Mouse (Mus musculus) heart, postnatal 14 days (tissue): ENCODE results near the gene Fgf10. TPM values are rescaled to one million over a fixed set of nuclear protein-coding genes. Genes with fewer than 3 reads are reported as not detected.

Source experiments
- DNase-seq, 2 experiments: peaks; one replicate each; pipeline ENCODE4 v3.0.0; 2021 to 2022
- intact Hi-C: fragments of 180-260 bp; cut with DNase I; formaldehyde crosslinking; loops from one replicate; pipeline ENCODE4 v1.15.1; 2025
- total RNA-seq, 2 experiments: library from RNA; stranded (reverse); gene quantifications; 2 replicates each; pipeline ENCODE4 v1.2.3; 2021

Gene Fgf10
- total RNA-seq, 2 experiments from 2014 or later, result 0.37 to 0.60 TPM

DNA sequence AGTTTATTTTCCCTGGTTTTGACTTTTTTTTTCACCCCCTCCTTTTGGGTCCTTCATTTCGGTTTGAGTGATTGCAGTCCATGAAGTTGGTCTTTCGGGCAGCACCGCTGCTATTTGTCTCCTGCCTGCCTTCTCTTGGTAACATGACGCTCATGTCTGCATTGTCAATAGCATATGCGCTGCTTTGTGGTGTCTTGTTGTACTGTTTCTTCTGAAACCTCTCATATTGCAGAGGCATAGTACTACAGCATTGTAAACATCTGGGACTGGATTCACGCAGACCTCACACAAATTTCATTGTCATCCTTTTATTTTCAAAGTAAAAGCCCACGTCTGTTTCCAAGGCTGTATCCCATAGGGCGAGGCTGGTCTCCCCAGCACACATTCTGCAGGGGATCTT lies 46.7 kb downstream of the Fgf10 start:
- intact Hi-C loops, result no loop called here
- DNase-seq, result no peak

DNA sequence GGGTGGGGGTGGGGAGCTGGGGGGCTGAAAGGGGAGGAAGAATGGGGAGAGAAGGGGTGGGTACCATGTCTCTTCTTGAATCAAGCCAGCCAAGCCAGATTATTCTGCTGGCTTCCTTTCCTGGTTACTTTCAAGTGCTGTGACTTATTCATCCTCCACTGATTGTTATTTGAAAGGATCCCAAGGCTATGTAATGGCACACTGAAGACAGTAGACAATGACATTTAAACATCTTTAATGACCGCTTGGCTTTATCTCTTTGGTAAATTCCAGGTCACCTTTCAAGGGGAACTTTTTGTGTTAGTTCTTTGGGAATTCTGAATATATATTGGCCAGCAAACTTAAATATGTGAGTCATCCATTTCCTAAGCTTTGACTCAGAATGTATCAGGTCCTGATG lies 47.1 kb downstream of the Fgf10 start:
- DNase-seq, result no peak
- intact Hi-C loops, result no loop called here

DNA sequence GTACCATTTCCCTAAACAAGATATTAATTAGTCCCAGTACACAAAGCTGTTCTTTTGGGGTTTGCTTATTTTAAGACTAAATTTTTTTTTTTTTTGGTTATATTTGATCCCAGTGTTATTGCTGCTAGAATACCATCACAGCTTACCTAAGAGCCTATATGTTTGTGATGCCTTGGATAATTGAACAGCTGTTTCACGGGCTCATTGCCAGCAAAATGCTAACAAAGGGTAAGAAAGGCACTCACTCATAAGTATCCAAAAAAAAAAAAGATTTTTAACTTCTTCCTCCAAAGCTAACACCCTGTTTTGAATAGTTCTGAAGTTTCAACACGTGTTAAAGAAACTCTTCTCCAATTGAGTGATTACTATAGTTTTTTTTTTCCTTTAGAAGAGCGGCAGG lies 48.8 kb downstream of the Fgf10 start:
- intact Hi-C loops, result no loop called here
- no peak for DNase-seq

DNA sequence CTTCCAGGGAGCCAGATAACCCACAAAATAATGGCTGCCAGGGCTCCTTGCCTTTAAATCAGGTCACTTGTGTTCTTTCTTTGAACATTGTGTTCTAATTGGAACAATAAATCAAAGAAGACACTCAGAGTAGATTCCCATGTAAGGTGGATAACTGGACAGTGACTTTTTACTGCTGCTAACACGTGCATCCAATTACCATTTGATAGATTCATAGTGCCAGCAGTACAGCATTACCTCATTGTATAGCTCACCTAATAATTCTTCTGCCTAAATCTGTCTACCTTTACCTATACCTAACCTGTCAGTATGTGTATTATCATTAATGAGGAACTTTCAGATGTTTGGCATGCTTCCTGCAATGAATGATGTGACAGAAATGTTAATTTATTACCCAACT lies 52.1 kb downstream of the Fgf10 start:
- no peak for DNase-seq
- intact Hi-C loops, result no loop called here

DNA sequence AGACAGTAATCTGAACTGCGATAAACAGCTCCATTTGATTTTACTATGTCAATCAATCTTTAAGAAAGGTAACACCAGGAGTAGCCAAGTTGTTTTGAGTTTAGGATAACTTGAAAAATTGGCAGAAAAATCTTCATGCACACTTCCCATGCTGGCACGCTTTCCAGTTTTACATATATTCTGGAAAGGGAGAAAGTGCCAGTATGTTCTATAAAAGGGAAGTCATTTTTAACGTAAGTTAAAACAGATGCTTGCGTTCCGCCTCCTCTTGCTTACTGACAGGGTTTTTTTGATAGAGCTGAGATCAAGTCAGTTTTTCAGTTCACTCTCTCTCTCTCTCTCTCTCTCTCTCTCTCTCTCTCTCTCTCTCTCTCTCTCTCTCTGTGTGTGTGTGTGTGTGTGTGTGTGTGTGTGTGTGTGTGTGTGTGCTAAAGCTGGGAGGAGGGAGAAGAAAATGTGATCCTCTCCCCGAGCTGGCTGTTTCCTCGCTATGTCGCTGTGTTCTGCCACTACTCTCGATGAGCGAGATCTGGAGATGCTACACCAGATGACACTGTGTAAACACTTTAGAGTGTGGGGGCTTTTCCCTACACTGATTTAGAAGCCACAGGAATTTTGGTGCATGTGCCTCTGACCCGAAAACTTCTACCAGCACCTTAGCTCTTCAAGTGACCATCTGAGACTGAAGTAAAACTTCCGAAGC lies 62.4 kb downstream of the Fgf10 start:
- intact Hi-C loops, result no loop called here
- no peak for DNase-seq

DNA sequence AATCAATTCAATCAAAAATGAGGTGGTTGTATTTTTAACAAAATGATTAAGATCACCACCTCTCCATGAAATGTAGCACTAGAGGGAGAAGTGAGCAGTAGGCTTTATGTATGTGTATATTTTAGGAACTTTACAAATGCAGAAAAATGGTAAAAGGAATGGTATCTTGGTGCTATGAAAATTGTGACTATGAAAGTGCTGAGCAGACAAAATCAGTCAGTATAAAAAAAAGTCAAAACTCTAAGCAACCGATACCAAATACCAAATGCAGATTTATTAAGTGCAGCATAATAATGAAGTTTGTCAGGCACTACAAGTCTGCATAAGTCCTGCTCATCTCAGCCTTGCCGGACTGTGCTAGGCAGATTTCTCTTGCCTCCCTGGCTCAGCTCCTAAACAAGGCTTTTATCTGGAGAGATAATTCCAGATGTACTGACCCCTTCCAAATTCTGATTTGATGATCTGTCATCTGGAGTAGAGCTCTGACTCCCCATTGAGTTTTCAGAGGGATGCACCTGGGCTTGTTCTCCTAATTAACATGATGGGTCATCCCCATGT lies 70.3 kb downstream of the Fgf10 start:
- intact Hi-C loops, result no loop called here

DNA sequence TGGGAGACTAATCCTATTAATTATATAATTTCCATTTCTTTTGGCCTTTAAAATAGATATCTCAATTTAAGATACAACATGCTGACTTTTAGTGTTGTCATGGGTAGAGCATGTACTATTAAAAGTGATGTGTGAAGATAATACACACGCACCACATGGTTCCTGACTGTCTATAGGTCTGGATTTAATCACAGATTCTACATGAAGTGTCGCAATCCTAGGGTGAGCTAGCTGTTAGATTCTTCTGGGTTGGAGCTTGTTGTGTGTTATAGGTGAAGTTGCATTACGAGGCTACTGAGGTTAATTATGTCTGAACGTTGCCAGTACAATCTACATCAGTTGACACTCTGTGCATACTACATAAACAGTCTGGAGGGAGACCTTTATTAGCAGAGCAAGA lies 73.2 kb downstream of the Fgf10 start:
- no peak for DNase-seq
- intact Hi-C loops, result no loop called here

More for the DNA sequence above, 70.3 kb downstream of the Fgf10 start:
- DNase-seq, result no peak

DNA sequence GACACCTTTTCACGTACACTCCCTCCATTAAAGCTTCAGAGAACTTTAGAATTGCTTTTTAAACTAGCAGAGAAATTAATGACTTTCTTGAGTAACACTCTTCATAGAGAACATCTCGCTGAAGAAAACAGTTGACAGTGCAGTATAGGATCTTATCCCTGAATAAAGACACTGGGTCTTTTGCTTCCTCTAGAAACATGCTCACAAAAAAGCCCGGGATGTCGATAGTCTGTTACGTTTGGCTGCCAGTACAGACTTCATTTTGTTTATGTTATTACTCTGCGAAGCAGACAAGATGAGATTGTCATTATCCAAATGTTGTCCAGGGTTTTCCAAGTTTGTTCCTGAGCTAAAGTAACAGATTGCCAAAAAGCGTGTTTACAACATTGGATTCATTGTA lies 75.2 kb downstream of the Fgf10 start:
- DNase-seq, result no peak
- intact Hi-C loops, result no loop called here

DNA sequence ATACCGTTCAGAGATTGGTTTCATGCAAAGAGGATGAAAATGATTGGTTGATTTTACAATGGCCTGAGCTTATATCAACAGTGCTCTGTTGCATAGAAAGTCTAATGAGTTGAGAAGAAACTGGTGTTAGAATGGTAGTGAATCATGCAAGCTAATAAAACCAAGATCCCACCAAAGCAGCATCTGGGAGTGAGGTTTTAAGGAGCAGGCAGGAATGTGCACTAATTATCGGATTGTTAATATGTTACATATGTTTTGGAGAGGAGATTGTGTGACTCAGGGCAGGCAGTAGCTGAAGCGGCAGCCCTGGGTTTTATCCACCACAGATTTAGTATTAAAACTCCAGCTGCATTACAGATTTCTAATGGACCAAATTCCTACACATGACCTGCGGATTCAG lies 76.8 kb downstream of the Fgf10 start:
- no peak for DNase-seq
- intact Hi-C loops, result no loop called here

DNA sequence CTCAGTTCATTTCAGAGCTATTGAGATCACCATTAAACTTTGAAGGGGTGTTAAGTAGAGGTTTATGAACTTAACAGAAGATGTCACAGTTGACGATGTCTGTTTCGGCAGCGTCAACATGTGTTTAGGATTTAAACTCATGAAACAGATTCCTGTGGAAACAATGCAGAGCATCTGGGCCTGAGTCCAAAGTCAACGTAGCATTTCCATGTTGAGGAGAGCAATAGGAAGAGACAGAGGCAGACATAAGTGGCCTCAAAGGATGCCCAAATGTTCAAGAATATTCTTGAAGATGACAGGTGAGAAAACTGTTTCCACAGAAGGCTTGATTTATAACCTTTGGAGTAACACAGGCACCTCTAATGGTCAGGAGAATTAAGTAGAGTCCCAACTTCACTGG lies 84.4 kb downstream of the Fgf10 start:
- intact Hi-C loops, result no loop called here
- DNase-seq, result no peak

DNA sequence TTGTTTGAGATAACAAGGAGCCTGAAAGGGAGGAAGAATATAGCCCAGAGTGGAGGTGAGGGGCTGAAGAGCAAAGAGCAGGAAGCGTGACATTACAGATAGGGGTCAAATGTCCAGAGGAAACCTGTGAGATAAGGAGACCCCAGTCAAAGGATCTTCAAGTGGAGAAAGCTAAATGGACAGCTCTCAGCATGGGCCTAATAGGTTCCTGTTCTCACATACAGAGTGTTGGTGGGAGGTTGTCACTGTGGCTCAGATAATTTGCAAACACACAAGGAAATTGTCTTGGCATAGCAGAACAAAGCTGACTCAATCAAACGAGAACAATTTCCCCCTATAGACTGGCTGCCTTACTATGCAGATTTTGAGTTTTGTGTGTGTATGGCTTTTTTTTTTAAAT lies 89.4 kb downstream of the Fgf10 start:
- DNase-seq, result no peak
- intact Hi-C loops, result no loop called here

DNA sequence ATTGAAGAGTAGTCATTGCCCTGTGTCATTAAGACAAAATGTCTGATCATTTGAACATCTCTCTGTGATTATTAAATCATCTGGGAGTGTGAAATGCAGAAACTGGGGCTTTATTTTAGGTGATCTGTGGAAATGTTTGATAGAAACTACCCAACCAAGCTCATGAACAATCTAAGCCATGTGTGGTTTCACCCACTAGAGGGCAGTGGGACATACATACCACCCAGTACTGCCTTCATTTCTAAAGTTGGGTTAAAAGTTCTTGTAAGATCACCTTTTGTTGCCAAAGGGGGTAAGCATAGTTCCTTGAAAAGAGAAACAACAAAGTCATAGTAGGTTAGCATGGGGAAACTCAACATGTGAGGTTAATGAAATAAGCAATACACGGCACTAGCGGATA lies 93.4 kb downstream of the Fgf10 start:
- no peak for DNase-seq
- intact Hi-C loops, result no loop called here

DNA sequence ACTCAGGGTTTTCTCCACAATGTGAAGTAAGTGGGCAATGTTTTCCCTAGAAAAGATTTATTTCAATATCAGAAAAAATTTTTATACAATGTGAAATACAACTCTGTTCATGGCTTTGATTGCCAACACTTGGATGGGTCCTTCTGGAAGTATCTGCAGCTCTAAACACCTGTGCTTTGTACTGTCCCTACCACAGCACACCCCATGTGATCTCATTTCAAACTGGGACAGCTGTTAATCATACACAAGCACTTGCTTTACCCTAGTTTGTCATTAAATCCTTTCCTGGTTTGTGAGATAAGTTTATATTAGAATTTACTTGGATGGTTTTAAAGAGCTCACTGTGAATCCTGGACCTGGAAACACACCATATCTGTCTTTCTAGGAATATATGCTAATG lies 102.6 kb downstream of the Fgf10 start:
- DNase-seq, result no peak
- intact Hi-C loops, result no loop called here

DNA sequence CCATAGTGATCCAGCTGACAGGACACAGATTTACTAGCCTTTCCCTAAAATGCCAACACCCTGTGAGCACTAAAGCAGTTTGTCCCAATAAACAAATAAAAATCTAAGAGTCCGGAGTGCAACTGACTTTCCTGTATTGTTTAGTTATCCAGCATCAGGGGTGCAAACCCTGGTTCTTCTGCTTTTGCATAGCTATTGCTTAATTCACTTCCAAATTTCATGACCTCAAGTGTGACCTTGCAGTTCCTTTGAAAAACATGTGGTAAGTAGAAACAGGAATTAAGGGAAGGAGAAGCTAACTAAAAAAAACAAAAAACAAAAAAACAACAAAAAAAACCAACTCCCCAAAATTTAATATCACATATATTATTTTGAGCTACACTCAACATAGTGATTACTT lies 105.6 kb downstream of the Fgf10 start:
- intact Hi-C loops, result no loop called here
- no peak for DNase-seq

DNA sequence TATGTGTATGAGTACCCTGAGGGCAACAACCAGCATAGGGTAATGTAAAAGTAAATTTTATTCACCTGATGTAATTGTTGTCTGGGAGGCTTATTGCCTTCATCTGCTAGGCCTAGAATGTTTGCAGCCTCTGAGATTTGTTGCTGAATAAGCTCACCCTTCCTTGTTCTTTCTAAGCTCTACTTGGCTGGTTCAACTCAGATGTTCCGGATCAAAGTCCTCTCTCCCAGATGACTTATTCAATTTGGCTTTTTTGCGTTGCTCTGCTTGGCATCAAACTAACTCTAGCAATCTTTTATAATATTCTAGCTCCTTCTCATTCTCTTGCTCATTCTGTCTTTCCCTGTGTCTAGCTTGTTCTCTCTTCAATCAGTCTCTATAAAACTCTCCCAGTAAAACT lies 109.6 kb downstream of the Fgf10 start:
- intact Hi-C loops, result no loop called here

DNA sequence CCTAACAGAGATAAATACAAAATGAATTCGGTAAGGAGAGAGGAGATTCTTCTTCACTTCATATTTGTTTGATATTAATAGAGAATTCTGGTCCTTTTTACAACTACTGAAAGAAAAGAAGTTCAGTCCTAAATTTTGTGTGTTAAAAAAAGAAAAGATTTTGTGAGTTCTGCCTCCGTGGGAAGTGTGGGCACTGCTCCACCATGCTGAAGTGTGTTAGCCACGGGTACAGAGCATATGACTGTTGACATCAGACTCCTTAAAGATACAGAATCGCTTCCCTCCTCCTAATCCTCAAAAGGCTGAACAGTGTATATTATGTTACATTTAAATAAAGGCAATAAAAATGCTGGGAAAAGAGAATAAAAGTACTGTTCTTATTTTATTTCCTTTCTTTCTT lies 122.2 kb downstream of the Fgf10 start:
- no peak for DNase-seq
- intact Hi-C loops, result no loop called here

More for the DNA sequence above, 109.6 kb downstream of the Fgf10 start:
- no peak for DNase-seq

DNA sequence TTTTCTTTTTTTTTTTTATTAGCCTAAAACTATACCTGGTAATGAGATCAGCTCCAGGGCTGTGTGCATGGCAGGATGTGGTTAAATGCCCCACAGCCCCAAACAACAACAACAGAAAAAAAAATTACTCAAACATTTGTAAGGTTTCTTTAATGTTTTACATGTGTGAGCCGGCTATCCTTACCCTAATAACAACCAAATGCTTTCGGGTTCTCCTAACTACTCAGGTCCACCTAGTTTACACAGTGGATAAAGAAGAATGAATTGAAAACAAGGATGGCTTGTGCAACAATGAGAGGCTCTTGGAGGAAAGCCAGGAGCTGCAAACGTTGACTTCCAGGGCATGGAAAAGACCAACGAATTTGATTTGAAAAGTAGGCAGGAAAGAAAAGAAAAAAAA lies 122.6 kb downstream of the Fgf10 start:
- intact Hi-C loops, result no loop called here

DNA sequence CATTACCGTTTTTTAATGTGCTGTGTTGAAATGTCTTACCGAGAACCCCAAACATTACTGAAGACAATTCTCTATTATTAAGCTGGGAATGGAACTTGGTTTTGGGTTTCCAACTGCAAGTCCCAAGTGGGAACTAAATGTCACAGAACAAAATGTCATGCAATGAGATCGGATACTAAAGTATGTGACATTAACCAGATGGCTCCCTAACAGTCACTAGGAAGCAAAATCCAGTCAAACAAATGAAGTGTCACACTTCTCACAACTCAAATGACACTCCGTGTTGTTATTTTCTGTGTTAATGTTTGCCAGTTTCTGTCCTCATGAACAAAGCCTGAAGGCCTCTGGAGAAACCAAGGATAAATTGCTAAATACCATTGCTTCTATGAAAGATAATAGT lies 130.6 kb downstream of the Fgf10 start:
- intact Hi-C loops, result no loop called here
- DNase-seq, result peak in 1 of 2 experiments; percentile 0

More for the DNA sequence above, 122.6 kb downstream of the Fgf10 start:
- DNase-seq, result no peak

DNA sequence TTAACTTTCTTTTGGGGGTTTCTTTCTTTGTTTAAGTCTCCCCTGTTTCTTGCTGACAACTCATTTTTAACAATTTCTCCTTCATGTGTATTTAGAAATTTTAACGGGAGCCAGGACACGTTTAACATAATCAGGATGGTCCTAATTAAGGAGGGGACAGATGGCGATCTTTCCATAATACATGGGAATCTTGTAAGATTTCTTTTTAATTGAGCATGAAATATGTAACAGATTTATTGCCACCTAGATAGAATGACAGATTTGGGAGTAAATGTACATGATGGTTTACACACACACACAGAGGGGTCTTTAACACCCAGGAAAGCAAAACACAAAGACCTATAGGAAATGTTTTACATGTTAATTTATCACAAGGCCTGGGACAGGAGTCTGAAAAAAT lies 137.1 kb downstream of the Fgf10 start:
- intact Hi-C loops, result no loop called here

DNA sequence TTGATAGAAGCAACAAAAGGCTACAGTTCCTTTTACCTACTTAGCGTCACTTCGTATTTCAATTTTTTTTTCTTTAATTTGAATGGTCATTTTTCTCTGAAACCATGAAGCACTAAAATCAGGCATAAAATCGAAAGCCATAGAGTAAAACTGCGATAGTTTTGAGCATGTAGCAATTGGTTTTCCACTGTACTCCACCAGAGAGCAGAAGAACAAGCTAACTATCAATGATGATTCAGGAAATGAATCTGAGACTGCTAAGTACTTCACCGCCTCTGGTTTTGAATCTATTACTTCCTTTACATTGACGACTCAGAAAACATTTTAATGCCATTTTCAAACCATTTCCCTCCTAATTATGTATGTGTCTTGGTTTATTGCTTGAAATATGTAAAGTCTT lies 150.2 kb downstream of the Fgf10 start:
- intact Hi-C loops, result no loop called here
- DNase-seq, result no peak

More for the DNA sequence above, 137.1 kb downstream of the Fgf10 start:
- DNase-seq, result no peak

DNA sequence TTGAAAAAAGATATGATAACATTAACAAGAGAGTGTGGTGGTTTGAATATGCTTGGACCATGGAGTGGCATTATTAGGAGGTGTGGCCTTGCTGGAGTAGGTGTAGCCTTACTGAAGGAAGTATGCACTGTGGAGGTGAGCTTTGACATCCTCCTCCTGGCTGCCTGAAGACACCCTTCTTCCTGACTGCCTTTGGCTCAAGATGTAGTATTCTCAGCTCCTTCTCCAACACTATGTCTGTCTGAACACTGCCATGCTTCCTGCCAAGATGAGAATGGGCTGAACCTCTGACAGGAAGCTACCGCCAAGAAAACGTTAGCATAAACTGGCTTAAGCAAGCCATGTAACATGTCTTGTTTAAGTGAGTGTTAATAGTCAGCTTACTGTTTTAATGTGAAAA lies 153.5 kb downstream of the Fgf10 start:
- DNase-seq, result no peak
- intact Hi-C loops, result no loop called here

DNA sequence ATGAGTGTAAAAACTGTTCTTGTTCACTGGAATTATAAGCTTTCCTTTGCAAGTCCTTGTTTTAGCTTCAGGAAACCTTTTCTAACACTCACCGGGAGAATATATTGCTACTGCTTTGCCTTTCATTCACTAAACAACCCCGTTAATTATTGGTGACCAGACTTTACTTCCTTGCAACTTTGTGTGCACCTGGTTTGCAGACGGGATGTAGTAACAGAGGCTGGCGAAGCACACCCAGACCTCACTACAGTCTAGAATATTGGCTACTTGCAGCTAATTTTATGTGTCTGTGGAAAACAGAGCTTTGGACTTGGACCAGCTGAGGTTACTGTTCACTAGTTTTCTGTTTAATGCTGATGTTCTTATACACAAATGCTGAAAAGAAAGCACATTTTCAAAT lies 155.5 kb downstream of the Fgf10 start:
- intact Hi-C loops, result no loop called here
- no peak for DNase-seq
